Comparison of ENCODE assay signal across 22 mouse cellular contexts in the genomic region with DNA sequence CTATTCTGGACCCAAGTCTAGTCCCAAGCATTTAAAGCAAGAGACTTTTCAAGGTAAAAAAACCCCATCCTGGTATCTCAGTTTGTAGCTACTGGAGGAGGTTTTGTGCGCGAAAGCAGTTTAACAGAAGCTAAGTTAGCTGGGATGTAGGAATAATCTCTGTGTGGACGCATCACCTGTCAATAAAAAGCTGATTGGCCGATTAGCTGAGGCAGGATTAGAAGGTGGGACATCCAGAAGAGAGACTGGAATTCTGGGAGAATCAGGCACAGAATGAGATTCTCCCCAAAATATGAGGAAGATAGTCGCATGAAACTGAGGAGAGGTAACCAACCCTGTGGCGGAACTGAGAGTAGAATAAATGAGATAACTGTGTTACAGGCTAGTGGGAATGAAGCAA.
"Had no signal": no experiment of that assay in that cellular context is flagged by ENCODE, and none has a peak within 500 bp of the region (broad histone marks: within the 10 kb centered on the region; RNA-seq: fewer than 3 reads in every experiment).

No protein-coding gene starts in this region.

- H3K4me3 ChIP-seq: layer of hippocampus, adult 2 months; limb, embryonic 10.5 days; limb, embryonic 13.5 days; liver, embryonic 12.5 days; liver, embryonic 15.5 days; lung, embryonic 15.5 days; neural tube, embryonic 12.5 days; neural tube, embryonic 15.5 days; stomach, embryonic 15.5 days had no signal

- H3K36me3 ChIP-seq: limb, embryonic 10.5 days; limb, embryonic 13.5 days; liver, embryonic 12.5 days; liver, embryonic 15.5 days; lung, embryonic 15.5 days; neural tube, embryonic 12.5 days; neural tube, embryonic 15.5 days; stomach, embryonic 15.5 days had no signal

- H3K27ac ChIP-seq: layer of hippocampus, adult 2 months; limb, embryonic 10.5 days; limb, embryonic 13.5 days; liver, embryonic 12.5 days; liver, embryonic 15.5 days; lung, embryonic 15.5 days; neural tube, embryonic 12.5 days; neural tube, embryonic 15.5 days; stomach, embryonic 15.5 days had no signal

- H3K9me3 ChIP-seq: limb, embryonic 10.5 days; limb, embryonic 13.5 days; liver, embryonic 12.5 days; liver, embryonic 15.5 days; lung, embryonic 15.5 days; neural tube, embryonic 12.5 days; neural tube, embryonic 15.5 days; stomach, embryonic 15.5 days had no signal

- H3K9ac ChIP-seq: limb, embryonic 13.5 days; liver, embryonic 12.5 days; liver, embryonic 15.5 days; lung, embryonic 15.5 days; neural tube, embryonic 12.5 days; neural tube, embryonic 15.5 days; stomach, embryonic 15.5 days had no signal

- H3K4me1 ChIP-seq: liver, embryonic 12.5 days; liver, embryonic 15.5 days; stomach, embryonic 15.5 days had no signal

- DNase-seq: kidney, adult 9 months; kidney, postnatal 25 days; layer of hippocampus, adult 9-11 months; liver; lung, adult 18-20 months; lung, postnatal 10 days; lung, postnatal 36 days; midbrain, embryonic 14.5 days; retina, postnatal 1 day; right cerebral cortex, postnatal 25 days; spleen, adult 18-20 months; thymus, adult 18-20 months; thymus, postnatal 36 days had no signal

- H3K27me3 ChIP-seq: limb, embryonic 13.5 days; liver, embryonic 12.5 days; liver, embryonic 15.5 days; neural tube, embryonic 12.5 days; neural tube, embryonic 15.5 days; stomach, embryonic 15.5 days had no signal
